Mouse (Mus musculus): ENCODE measurements around the gene Galnt18. TPM values are rescaled to one million over a fixed set of nuclear protein-coding genes. Genes with fewer than 3 reads are reported as not detected.

The Galnt18 gene
- not detected for polyA plus RNA-seq (2017; shearing (Covaris generic))

DNA sequence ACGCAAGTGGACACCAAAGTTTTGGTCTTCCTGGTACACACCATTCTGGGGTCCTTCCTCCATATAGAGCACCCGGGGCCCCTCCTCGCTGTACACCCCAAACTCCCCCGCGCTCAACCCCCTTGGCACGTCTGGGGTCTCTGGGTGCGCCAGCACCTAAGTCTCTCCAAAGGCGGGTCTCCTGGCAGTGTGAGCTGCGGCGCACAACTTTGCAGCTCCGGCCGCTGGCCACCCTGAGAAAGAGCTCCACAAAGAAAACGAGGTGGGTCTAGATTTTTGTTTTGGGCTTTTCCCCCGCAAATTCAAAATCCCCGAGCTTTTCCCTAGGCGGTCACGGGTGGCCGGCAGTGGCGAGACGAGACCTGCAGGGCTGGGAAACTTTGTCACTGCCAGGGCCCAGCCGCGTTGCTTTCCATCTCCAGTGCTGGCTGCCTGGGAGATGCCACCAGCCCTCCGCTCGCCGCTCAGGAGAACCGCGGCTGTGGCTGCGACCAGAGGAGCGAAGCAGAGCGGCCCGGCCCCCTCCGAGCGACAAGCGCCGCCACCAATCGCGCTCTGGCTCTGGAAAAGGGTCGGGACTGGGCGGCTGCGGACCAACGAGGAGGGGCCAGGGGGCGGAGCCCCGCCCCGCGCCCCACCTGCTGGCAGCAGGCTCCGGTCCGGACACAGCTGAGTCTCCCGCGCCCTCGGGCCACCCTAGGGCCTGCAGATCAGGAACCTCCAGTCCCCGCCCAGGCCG, at the start of gene Galnt18:
Gene Galnt18, minus strand, starts transcription at position 474 of the 739 bp plus-strand sequence.

Other genes with a start within 250 kb of the Galnt18 start
- gene Usp47, start 243.5 kb upstream of the Galnt18 start, polyA plus RNA-seq (2017; shearing (Covaris generic)) = 66.6 TPM